Mouse (Mus musculus) spleen, adult 10 weeks (tissue): ENCODE results near the gene Olfr114. TPM values are rescaled to one million over a fixed set of nuclear protein-coding genes. Genes with fewer than 3 reads are reported as not detected.

Experiments
- polyA plus RNA-seq: library from polyadenylated mRNA; stranded (reverse); fragments of 350-450 nt; fragmentation: Illumina TruSeq; extraction: RNeasy Lipid Tissue Mini Kit (QIAGEN cat#74804); gene quantifications from one replicate; pipeline ENCODE4 v1.2.3, GENCODE M21; 2015; ENCODE audit warnings: low replicate concordance; ENCODE audit not compliant: insufficient read depth

Gene Olfr114
- polyA plus RNA-seq: not detected

DNA sequence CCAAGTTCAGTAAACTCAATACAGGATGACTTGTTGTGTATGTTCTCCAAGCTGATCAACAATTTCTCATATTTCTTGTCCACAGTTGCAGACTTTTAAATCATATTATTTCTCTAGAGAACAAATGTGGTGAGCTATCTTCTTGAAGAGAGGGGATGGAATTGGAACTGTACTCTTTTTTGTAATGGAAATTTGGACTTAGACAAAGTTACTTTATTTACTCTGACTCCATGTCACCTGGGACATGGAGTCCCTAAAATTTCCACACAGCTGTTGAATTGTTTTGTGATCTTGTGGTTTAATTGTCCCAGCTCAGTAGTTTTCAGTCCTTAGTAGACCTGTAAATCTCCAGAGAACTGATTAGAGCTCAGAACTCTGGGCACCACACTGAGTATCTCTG is at the start of gene Olfr114:
Gene Olfr114 (minus strand): TSS at position 101 of the 400 bp plus-strand sequence.

GRCm38 (mm10) chr17:37627009-37627408 is 34.5 kb upstream of the Olfr114 start, which contains the start of the genes Olfr115 and Olfr116:
Olfr115 (minus strand) TSS chr17:37627109.
Olfr116 (minus strand) TSS chr17:37627199.

GRCm38 (mm10) chr17:37577563-37577962 is 15.0 kb downstream of the Olfr114 start, which contains the start of gene Olfr113:
Olfr113 (minus strand) TSS chr17:37577663.

GRCm38 (mm10) chr17:37569351-37569750 is 23.2 kb downstream of the Olfr114 start, which contains the start of gene Olfr112:
Olfr112 (minus strand) TSS chr17:37569451.

Other genes with a start within 250 kb of the Olfr114 start
- not detected for gene Olfr104-ps, start 233.2 kb downstream of the Olfr114 start, polyA plus RNA-seq
- gene Olfr105-ps, start 213.7 kb downstream of the Olfr114 start, polyA plus RNA-seq: not detected
- gene Olfr106-ps, start 202.3 kb downstream of the Olfr114 start, polyA plus RNA-seq: not detected
- gene Olfr107, start 193.5 kb downstream of the Olfr114 start, polyA plus RNA-seq: not detected
- gene Olfr108, start 147.3 kb downstream of the Olfr114 start, polyA plus RNA-seq: not detected
- not detected for gene Olfr109, start 133.8 kb downstream of the Olfr114 start, polyA plus RNA-seq
- gene H2-M2, start 109.2 kb downstream of the Olfr114 start, polyA plus RNA-seq: 16.8 TPM
- 0.26 TPM for gene Olfr110, start 100.3 kb downstream of the Olfr114 start, polyA plus RNA-seq
- 0.72 TPM for gene Olfr111, start 84.7 kb downstream of the Olfr114 start, polyA plus RNA-seq
- not detected for gene Olfr112, start 23.3 kb downstream of the Olfr114 start, polyA plus RNA-seq
- gene Olfr113, start 15.1 kb downstream of the Olfr114 start, polyA plus RNA-seq: not detected
- gene Olfr115, start 34.4 kb upstream of the Olfr114 start, polyA plus RNA-seq: not detected
- gene Olfr116, start 34.5 kb upstream of the Olfr114 start, polyA plus RNA-seq: not detected
- not detected for gene Olfr117, start 71.0 kb upstream of the Olfr114 start, polyA plus RNA-seq
- not detected for gene Olfr118, start 74.2 kb upstream of the Olfr114 start, polyA plus RNA-seq
- gene Olfr119, start 103.8 kb upstream of the Olfr114 start, polyA plus RNA-seq: not detected
- not detected for gene Olfr120, start 129.1 kb upstream of the Olfr114 start, polyA plus RNA-seq
- gene Olfr121, start 156.1 kb upstream of the Olfr114 start, polyA plus RNA-seq: not detected
- gene Olfr122, start 175.9 kb upstream of the Olfr114 start, polyA plus RNA-seq: not detected
- gene Olfr123, start 200.8 kb upstream of the Olfr114 start, polyA plus RNA-seq: not detected
- gene Olfr124, start 207.1 kb upstream of the Olfr114 start, polyA plus RNA-seq: not detected
- gene Olfr125, start 240.2 kb upstream of the Olfr114 start, polyA plus RNA-seq: not detected